Mouse (Mus musculus): Measurements from ENCODE around the gene Tpst1. TPM values are rescaled to one million over a fixed set of nuclear protein-coding genes. Genes with fewer than 3 reads are reported as not detected.

The Tpst1 gene
- polyA plus RNA-seq, 2 experiments from 2014 or later: 1.8 to 3.6 TPM

Other genes with a start within 250 kb of the Tpst1 start
- 10 to 100 TPM; 24.8 to 36.4 TPM for gene Sumf2, start 226.3 kb upstream of the Tpst1 start, polyA plus RNA-seq (2017; shearing (Covaris generic))
- 100 to 1,000 TPM; 270 to 346 TPM for gene Chchd2, start 185.9 kb upstream of the Tpst1 start, polyA plus RNA-seq (2017; shearing (Covaris generic))
- gene Zbed5, start 177.6 kb upstream of the Tpst1 start, polyA plus RNA-seq (2017; shearing (Covaris generic)): 1 to 10 TPM in 1 of 2 experiments, under 1 TPM in 1; 0.78 to 1.7 TPM
- under 1 TPM; 0.33 to 0.67 TPM for gene Phkg1, start 174.8 kb upstream of the Tpst1 start, polyA plus RNA-seq (2017; shearing (Covaris generic))
- gene Nupr1l, start 164.8 kb upstream of the Tpst1 start, polyA plus RNA-seq (2017; shearing (Covaris generic)): under 1 TPM in 1 of 2 experiments, not detected in 1; 0.51 TPM
- 1 to 10 TPM; 5.0 to 6.2 TPM for gene Vkorc1l1, start 131.4 kb upstream of the Tpst1 start, polyA plus RNA-seq (2017; shearing (Covaris generic))
- 10 to 100 TPM; 49.4 to 60.6 TPM for gene Gusb, start 70.3 kb upstream of the Tpst1 start, polyA plus RNA-seq (2017; shearing (Covaris generic))
- 100 to 1,000 TPM; 102 to 103 TPM for gene Asl, start 44.1 kb upstream of the Tpst1 start, polyA plus RNA-seq (2017; shearing (Covaris generic))
- 10 to 100 TPM; 60.0 to 75.7 TPM for gene Crcp, start 44.0 kb upstream of the Tpst1 start, polyA plus RNA-seq (2017; shearing (Covaris generic))
- 1 to 10 TPM; 2.2 to 2.8 TPM for gene Kctd7, start 71.5 kb downstream of the Tpst1 start, polyA plus RNA-seq (2017; shearing (Covaris generic))
- 10 to 100 TPM; 32.1 to 43.4 TPM for gene Rabgef1, start 98.5 kb downstream of the Tpst1 start, polyA plus RNA-seq (2017; shearing (Covaris generic))
- gene Tmem248, start 143.8 kb downstream of the Tpst1 start, polyA plus RNA-seq (2017; shearing (Covaris generic)): 10 to 100 TPM; 10.7 to 15.0 TPM
- 100 to 1,000 TPM; 124 to 164 TPM for gene Sbds, start 182.2 kb downstream of the Tpst1 start, polyA plus RNA-seq (2017; shearing (Covaris generic))
- 10 to 100 TPM; 22.1 to 44.6 TPM for gene Tyw1, start 182.3 kb downstream of the Tpst1 start, polyA plus RNA-seq (2017; shearing (Covaris generic))